Mouse (Mus musculus): ENCODE measurements around the gene Mthfr.
"Not testable (repeated sequence)": the region's sequence is repeated elsewhere in the genome, so short reads cannot be mapped to it uniquely, and the experiment has no call there.

Gene Mthfr

DNA sequence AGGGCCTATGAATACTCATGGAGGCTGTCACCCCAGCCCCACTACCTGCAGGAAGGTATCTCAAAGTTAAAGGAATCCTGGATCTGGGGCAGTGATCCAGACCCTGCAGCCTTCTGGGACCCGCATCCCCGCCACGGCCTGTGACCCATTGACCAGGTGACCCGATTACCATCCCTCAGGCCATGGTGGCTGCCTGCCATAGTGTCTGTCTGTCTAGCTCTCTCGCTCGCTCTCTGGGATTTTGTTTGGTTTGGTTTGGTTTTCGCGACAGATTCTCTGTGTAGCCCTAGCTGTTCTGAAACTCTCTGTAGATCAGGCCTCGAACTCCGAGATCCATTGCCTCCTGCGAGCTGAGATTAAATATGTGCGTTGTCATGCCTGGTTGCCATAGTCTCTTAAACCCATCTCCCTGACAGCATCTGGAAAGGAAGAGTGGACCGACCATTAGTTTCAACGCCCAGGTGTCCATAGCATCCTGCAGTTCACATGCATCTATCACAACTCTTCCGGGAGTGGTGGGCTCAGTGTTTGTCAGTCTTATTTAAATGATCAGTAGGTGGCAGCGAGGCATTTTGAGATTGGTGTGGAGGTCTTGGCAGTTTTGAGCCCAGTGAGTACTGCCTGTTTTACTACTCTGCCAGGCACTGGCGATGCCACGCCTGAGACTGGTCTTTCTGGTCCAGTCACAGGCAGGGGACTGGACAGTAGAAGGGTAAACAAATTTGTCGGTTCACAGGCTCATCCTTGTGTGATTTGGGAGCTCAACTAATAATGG is 564 bp downstream of the Mthfr start:
- in situ Hi-C loops (cut with MboI; ENCODE audit: low sequenced_read_pairs) = no loop called here

DNA sequence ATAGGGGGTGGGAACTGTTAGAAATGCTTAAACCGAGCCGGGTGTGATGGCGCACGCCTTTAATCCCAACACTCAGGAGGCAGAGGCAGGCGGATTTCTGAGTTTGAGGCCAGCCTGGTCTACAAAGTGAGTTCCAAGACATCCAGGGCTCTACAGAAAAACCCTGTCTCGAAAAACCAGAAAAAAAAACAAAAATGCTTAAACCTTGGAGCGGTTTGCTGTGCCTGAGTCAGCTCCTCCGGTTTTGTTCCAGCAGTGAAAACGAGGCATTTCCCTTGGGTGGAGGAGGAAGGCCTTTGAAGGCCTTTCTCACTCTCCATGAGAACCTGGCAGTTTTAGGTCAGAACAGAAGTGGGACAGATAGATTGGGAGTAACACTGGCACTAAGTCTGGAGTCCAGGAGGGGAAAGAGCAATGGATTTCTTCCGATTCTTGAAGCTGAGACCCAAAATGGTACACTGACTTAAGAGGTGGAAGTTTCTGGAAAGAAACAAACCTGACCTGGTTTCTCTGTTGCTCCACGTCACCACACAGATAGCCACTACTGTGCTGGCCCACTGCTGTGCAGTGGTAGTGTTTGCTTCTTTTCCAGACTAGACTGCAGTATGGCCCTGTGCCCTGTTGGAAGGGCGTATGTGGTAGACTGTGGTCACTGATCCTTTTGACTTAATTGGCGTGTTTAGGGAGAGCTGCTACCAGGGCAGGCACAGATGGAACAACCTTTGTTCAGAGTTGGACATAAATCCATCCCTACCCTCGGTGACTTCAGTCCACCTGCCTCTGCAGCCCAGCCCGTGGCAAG is 1.4 kb downstream of the Mthfr start:
- in situ Hi-C loops (cut with MboI; ENCODE audit: low sequenced_read_pairs) = no loop called here

DNA sequence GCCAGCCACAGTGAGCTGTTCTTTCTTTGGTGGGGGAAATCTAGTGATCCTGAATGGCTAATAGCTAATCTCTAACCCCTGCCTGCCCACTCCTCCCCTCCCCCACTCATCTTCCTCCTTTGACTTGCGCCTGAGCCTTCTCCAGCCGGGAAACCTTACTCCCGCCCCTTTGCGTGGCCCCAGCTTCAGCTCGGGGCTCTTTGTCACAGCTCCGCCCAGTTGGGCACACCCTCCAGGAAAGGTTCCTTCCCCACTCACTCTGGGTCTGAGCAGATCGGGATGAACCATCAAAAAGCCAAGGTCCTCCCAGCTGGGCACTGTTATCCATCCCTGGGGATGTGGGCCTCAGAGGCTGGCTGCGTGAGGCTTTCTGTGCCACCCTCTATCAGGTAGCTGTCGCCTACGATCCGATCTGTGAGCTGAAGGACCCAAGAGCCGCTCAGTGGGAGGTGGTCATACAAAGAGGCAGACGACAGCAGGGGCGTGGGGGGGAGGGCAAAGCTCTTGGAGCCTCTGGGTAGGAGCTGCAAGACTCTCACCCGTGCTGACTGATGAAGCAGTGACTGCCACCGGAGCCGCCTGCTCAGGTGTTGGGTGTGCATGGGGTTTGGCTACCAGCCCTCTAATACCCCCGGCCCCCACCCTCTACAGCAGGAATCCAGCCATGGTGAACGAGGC is 2.2 kb downstream of the Mthfr start:
- in situ Hi-C loops (cut with MboI; ENCODE audit: low sequenced_read_pairs) = no loop called here

DNA sequence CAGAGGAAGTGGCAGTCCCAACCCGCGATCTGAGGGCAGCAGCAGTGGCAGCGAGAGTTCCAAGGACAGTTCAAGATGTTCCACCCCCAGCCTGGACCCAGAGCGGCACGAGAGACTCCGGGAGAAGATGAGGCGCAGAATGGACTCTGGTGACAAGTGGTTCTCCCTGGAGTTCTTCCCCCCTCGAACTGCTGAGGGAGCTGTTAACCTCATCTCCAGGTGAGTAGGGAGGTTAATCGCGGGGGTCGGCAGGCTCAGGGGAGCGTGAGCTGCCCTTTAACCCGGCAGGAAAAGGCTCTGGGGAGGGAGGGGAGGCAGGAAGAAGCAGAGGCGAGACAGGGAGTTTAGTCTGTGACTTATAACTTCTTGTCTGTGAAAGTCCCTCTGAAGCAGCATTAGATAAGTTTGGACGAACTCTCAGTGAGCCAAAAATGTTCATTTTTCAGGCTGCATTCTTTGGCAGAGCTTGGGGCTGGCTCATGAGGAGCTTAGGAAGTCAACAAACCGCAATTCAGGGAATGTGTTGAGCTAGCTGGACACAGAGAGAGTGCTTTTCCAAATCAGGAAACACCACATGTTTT is 2.8 kb downstream of the Mthfr start:
- in situ Hi-C loops (cut with MboI; ENCODE audit: low sequenced_read_pairs) = no loop called here

DNA sequence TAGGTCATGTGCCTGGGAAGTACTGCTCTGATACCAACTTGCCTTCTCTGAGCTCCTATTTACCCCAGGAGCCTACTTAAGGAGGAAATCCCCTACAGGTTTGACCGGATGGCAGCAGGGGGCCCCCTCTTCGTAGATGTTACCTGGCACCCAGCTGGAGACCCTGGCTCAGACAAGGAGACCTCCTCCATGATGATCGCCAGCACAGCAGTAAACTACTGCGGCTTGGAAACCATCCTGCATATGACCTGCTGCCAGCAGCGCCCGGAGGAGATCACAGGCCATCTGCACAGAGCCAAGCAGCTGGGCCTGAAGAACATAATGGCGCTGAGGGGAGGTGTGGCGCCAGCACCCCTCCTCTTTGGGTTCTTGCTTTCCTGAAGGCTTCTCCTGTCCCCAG is 4.5 kb downstream of the Mthfr start:
- in situ Hi-C loops (cut with MboI; ENCODE audit: low sequenced_read_pairs) = not testable (repeated sequence)

DNA sequence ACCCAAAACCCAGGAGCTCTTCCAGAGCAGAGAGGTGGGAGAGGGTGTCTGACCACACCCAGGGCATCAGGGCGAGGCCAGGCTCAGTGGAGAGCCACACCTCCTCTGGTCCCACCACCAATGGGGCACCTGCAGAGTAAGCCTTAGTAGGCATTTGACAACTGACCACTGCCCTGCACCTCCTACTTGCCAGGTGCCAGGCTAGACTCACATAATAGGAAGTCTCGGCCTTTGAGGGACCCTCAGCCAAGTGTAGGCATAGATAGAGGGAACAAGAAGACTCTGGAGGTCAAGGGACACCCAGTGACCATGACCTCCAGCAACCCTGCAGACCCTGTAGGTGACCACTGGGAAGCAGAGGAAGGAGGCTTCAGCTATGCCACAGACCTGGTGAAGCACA is 5.2 kb downstream of the Mthfr start:
- in situ Hi-C loops (cut with MboI; ENCODE audit: low sequenced_read_pairs) = no loop called here

DNA sequence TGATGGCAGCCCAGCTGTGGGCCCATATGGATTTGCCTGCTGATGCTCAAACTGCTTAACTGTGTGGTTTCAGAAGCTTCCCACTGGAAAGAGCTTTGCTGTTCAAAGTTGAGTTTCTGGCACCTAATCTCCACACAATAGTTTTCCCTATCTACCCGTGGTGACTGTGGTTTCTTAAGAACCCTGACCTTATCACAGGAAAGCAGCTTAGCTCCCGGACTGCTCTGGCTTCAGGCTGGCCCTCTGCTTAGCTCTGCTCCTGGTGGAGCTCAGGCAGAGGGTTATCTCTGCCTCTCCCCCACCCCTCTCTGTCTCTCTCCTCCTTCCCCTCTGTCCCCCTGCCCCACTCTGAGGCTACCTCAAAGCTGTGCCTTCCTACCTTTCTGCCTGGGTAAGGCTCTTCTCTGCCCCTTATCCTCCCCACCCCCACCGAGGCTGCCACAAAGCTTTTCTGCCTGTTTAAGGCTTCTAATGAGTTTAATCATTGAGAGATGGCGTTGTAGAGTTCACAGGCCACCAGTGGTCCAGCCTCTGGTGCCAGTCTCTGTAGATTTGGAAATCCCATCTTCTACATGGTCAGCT is 7.7 kb downstream of the Mthfr start:
- in situ Hi-C loops (cut with MboI; ENCODE audit: low sequenced_read_pairs) = no loop called here

DNA sequence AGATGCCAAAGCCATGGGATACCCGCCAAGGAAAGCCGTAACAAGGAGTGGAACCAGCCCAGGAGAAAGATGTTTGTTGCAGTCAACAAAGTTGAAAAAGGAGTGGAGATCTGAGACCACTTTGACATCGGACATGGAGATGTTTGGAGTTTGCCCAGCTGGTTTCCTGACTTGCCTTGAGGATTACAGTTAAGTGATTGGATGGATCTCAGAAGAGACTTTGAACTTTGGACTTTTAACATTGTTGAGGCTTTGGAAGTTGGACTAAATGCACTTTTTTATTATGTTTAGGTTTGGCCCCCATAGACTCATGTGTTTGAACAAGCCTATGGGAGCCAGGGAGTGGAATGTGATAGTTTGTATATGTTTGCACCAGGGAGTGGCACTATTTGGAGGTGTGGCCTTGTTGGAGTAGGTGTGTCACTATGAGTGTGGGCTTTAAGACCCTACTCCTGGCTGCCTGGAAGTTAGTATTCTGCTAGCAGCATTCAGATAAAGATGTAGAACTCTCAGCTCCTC is 11.6 kb downstream of the Mthfr start:
- in situ Hi-C loops (cut with MboI; ENCODE audit: low sequenced_read_pairs) = not testable (repeated sequence)

DNA sequence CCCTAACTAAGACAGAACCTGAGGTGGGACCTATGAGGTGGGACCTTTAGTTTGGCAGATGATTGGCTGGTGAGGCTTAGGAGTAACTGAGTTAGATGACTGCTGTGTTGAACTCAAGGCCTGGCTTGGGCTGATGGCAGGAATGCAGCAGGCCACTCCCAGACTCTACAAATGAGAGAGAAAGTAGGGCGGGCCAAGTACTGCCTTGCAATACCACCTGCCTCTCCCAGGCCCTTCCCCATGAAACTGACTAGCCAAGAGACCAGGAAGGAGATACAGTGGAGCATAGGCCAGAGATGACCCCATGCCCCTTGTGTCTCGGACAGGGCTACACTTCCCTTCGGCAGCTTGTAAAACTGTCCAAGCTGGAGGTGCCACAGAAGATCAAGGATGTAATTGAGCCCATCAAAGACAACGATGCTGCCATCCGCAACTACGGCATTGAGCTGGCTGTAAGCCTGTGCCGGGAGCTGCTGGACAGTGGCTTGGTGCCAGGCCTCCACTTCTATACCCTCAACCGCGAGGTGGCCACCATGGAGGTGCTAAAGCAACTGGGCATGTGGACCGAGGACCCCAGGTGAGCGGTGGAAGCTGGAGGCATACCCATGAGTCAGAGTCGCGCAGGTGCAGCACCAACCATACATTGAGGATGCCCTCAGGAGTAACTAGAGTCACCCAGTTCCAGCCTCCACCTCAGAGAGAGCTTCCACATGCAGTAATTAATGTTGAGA is 12.3 kb downstream of the Mthfr start:
- in situ Hi-C loops (cut with MboI; ENCODE audit: low sequenced_read_pairs) = no loop called here

DNA sequence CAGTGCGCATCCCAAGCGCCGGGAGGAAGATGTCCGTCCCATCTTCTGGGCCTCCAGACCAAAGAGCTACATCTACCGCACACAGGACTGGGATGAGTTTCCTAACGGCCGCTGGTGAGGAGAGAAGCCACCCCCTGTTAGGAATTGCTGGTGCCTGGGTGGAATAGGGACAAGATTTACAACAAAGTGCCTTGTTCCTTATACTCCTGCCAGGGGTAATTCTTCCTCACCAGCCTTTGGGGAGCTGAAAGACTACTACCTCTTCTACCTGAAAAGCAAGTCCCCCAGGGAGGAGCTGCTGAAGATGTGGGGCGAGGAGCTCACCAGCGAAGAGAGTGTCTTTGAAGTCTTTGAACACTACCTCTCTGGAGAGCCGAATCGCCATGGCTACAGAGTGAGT is 13.0 kb downstream of the Mthfr start:
- in situ Hi-C loops (cut with MboI; ENCODE audit: low sequenced_read_pairs) = no loop called here

DNA sequence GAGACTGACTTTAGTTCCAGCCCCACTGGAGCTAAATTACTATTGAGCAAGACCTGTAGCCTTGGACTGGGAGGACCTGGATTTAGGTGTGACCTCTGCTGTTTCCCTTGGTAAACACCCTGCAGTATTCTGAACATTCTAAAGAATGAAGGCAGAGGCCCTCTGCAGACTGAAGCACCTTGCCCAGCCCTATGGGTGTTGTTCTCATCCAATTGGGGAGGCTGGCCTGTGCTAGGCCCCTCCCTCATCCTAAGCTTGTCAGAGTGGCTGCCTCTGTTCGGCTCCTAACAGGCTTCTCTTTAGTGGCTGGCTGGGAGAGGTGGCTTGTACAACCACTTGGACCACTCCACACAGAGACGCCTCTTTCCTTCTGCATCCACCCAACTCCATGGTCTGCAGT is 14.1 kb downstream of the Mthfr start:
- in situ Hi-C loops (cut with MboI; ENCODE audit: low sequenced_read_pairs) = no loop called here

DNA sequence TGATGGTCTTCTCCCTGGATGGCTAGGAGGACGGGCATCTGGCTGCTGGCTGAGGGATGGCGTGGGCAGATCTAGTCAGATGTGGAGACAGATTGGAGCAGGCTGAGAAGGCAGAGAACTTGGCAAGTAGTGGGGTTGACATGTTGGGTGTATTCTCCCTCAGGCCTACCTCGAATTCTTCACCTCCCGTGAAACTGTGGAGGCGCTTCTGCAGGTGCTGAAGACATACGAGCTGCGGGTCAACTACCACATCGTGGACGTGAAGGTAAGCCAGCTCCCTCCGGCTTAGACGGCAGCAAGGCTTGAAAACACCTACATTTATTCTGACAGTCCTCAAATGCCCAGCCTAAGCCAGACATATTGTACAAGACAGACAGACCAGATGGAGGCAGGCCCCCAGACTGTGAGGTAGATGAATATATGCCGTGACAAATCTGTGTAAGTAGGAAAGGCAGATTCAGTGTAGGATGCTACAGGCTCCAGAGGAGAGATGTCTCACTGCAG is 14.6 kb downstream of the Mthfr start:
- in situ Hi-C loops (cut with MboI; ENCODE audit: low sequenced_read_pairs) = no loop called here

DNA sequence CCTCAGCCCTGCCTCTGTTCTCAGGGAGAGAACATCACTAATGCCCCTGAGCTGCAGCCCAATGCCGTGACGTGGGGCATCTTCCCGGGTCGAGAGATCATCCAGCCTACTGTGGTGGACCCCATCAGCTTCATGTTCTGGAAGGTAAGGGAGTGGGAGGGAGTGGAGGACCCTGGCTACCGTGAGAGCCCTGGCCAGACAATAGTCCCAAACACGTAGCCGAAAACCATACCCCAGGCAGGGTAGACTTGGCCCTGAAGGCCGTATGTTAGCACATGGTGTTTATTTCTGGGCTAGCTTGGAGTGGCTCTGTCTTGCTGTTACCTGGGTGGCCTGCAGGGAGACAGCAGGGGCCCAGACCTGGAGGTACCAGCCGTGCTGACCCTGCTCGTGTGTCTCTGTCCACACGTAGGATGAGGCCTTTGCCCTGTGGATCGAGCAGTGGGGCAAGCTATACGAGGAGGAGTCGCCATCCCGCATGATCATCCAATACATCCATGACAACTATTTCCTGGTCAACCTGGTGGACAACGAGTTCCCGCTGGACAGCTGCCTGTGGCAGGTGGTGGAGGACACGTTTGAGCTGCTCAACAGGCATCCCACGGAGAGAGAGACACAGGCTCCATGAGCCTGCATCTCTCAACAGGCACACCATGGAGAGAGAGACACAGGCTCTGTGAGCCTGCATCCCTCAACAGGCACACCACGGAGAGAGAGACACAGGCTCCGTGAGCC is 16.3 kb downstream of the Mthfr start:
- in situ Hi-C loops (cut with MboI; ENCODE audit: low sequenced_read_pairs) = no loop called here

DNA sequence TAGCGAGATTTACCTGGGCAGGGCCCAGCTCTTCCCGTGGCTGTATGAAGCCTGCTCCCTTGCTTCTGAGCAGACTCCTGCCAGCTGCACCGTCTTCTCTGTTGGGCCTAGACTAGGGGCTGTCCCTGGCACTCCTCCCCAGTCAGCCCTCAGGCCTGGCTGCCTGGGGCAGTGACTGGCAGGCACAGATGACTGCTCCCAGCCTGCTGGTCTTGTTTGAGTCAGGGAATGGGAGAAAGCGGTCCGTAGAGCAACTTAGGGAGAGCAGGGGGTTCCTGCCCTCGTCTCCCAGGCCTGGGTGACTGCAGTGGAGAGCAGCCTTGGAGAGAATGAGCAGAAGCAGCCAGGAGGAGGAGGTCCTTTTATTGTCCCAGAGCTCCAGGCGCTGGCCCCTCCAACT is 17.4 kb downstream of the Mthfr start:
- in situ Hi-C loops (cut with MboI; ENCODE audit: low sequenced_read_pairs) = no loop called here

DNA sequence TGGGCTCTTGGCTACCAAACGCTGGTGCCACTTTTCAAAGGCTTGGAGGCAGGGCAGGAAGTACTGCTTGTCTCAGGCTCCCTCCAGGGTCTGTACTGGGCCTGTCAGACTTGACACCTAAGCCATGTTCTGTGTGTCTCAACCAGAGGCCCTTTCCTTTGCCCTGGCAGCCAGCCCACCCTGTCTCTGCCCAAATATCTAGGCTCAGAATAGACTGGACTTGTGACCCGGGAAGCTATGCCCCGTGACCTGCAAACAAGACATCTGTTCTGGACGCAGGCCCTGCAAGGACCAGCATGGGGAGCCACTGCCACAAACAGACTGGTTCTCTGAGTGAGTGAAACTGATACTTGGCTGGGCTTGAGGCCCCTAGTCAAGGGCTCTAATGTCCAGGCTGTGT is 17.9 kb downstream of the Mthfr start:
- in situ Hi-C loops (cut with MboI; ENCODE audit: low sequenced_read_pairs) = no loop called here

DNA sequence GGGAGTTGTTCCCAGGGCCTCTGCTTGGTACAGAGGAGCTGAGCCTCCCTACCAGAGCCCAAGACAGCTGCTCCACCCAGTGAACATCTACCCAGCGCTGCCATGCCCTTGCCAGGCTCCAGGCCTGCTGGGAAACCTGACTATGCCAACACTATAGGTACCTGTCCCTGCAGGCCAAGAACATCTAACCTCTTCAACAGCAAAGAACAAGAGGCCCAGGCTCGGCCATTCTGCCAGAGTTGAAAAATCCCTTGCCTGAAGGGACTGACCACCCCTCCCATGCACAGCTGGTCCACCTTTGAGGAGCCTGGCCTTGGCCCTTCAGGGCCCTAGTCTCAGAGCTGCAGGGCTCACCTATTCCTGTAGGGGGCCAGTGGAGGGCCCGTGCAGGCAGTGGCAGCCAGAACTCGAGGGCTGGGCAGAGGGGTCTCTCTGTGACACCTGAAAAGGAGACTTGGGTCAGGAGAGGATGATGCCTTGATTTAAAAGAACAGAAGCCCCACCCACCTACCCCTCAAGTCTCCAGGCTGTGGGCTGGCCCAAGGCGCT is 18.9 kb downstream of the Mthfr start:
- in situ Hi-C loops (cut with MboI; ENCODE audit: low sequenced_read_pairs) = no loop called here

DNA sequence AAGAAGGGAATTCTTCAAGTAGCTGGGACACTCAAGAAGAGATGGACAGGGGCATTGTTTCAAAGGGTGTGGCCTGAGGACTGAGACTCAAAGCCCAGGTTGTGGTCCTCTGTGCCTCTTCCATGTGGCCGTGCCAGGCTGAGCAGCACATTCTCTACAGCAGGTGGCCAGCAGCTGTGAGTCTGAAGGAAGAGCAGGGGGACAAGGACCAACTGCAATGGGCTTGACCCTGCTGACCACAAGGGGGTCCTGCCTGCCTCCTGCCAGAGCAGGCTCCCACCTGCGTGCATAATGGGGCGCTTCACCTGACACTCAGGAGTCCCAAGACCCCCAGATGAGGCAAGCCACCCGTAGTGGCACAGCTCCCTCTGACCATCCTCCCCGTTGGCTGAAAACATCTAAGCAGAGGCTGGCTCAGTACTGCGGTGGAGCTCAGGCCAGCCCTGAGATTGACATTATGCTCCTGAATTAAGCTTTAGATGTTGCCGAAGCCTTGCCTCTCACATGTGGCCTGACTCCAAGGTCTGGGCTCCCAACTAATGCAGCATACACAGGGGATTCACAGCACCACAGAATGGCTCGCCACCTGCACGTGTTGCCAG is 19.4 kb downstream of the Mthfr start:
- in situ Hi-C loops (cut with MboI; ENCODE audit: low sequenced_read_pairs) = no loop called here

DNA sequence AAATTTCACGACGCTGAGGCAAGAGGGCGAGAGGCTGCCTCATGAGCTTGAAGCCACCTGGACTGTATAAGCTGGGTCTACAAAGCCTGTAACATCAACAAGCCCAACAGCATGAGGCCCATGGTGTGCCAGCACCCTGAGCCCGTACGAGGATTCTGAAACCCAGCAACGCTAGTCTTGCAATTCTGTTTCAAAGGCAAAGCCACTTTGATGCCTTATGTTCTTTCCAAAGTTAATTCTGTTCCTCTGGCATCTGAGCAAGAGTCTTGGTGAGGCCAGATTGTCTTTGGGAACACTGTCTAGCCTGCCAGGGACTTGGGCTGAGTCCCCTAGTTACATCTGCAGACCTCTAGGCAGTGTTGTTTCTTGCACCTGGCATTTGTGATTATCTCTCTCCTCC is 20.1 kb downstream of the Mthfr start:
- in situ Hi-C loops (cut with MboI; ENCODE audit: low sequenced_read_pairs) = no loop called here

Data from CH12F3 (cell line).